Mouse (Mus musculus) left cerebral cortex, adult 11 months (tissue): Measurements from ENCODE around the gene Ehd4.
A peak's percentile ranks its signal among the peaks of the same experiment; 100 is the strongest.

Source experiments
- DNase-seq: peaks from one replicate; pipeline ENCODE4 v3.0.0; 2022; ENCODE audit warnings: low spot score

Gene Ehd4

DNA sequence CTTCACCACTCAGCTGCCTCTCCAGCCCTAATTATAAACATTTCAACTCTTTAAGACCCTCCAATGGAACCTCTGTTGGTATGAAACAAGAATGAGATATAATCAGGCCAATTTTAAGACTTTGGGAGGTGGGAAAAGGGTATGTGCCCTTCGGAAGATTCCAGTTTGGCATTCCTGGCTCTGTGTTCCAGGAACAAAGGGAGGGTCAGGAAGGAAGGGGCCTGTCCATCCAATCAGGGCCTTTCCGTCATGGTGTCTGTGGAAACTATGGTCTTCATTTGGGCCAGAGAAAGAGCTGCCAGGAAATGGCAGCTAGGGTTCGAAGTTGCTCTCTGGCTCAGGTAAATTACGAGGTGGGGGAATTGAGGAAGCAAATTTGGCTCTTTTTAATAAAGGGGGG is 46.3 kb downstream of the Ehd4 start:
- DNase-seq = no peak

DNA sequence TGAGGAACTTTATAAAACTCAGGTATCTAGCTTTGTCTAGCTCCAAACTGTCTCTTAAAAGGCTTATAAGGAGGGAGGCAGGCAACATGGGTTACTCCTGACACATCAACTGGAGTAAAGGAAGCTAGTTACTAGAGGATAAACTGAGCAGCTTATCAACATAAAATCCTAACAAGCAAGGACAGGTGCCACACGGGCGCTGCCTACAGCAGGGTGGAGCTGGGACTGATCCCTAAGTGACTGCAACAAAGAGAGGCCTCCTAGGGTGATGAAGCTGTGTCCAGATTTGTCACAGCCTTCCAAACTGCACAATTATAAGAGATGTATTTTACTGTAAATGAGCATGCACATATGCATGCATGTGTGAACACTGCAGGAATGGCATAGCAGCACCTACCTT is 47.0 kb downstream of the Ehd4 start:
- no peak for DNase-seq

DNA sequence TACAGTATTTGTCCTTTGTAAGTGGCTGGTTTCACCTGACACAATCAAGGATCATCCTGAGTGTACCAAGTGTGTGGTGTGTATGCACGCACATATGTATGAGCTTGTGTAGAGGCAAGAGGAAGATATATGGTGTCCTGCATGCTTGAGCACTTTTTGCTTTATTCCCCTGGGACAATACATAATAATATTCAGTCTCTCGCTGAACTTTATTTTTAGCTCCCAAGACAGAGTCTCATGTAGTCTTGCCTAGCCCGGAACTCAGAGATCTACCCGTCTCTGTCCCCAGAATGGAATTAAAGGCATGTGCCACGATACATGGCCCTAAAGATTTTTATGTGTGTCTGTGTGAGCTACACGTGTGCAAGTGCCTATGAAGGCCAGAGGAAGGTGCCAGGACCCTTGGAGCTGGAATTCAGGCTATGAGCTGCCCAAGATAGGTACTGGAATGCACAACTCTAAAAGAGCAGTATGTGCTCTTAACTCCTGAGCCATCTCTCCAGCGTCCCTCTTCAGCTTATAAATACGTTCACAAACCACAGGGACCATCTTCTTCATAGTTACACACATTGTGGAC is 47.9 kb downstream of the Ehd4 start:
- DNase-seq = no peak

DNA sequence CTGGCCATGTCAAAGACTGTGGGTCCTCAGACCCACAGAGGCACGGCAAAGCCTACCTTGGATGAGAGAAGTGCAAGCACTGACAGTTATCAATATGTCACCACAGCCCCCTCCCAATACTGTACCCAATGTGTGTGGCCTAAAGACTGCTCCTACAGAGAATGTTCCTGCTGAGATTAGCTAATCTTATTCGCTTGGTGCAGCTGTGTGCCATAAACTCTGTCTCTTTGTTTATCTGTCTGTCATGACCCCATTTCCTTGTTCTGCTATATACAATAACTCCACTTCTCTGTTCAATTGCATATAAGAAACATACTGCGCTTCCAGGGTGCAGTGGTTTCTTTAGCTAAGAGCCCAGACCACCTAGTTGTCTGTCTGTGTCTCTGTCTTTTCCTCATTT is 48.5 kb downstream of the Ehd4 start:
- no peak for DNase-seq

DNA sequence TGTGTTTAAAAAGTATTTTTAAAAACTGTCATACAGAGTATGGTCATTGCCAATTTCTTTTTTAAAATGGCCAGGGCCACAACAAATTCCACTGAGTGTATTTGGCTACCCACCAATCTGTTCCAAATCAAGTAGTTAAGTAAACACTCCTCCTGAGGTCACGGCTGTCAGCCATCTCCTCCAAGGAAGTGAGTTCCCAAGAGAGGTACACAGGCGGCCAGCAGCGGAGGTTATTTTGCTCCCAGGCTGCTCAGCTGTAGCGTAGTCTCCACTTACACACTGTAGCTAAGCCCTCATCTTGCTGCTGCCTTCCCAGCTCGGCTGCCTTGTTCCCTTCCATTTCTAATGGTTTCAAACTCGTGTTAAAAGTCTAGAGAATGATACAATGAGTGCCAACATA is 51.5 kb downstream of the Ehd4 start:
- DNase-seq = no peak

DNA sequence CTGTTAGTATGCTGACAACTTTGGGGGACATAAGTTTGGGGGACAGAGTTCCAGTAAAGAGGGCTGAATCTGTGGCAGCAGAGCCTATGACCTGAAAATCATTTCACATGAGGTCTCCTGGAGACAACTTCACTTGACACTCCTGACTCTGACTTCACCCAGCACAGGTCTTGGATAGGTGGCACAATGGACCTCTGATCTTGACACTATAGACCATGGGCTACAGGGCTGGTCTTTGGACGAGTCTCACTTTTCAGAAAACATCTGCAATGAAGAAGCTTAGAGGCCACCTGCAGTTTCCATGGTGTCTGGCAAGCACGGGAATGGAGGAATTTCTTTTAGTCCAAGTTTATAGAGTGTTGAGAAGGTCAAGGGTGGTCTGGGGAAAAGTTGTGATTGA is 52.0 kb downstream of the Ehd4 start:
- DNase-seq = no peak

DNA sequence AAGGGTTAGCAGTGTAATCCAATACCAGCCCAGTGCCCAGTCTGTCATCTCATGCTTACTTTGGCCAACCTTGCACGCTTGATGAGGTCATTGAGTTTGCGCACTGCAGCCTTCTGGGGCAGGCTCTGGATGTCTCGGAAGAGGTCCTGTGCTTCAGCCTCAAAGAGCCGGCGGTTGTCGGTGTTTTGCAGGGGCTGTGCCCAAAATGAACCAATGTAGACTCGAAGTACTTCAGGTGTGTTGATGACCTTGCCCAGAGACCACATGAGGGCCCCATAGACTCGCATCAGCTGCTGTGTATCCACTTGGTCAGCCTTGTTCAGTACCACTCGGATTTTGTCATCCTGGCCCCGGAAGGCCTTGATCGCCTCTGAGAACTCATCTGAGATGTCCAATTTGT is 52.4 kb downstream of the Ehd4 start:
- no peak for DNase-seq

DNA sequence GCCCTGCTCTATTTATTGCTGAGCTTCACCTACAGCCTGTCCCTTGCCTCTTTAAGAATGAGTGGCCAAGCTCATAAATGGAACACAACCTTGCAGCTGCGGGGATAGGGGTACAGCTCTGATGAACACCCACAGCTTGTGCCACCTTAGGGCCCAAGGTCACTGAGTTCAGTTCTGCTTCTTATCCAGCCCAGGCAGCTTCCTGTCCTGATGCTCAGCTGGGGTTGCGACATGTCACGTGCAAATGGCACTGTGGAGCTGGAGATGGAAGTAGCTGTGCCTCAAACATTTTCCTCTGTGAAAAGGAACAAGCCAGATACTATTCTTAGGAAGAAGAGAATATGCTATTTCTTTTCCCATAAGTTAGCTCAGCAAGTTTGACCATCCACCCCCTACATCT is 54.5 kb downstream of the Ehd4 start:
- no peak for DNase-seq

DNA sequence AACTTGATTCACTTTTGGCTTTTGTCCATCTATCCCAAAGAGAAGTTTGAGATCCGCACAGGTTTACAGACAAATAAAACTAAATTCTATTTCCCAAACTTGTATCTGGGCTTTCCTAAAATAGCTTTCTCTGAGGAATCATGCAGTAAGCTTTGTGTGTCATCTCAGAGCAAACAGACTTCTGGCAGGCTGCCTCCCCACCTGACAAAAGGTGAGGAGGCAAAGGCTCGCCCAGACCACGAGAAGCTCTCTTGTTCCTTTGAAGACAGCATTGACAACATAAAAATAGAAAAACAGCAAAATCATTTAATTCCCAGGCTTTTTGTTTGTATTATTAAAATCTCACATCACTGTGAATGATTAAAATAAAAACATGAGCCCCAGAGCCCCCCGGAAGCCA is 55.1 kb downstream of the Ehd4 start:
- DNase-seq = no peak

DNA sequence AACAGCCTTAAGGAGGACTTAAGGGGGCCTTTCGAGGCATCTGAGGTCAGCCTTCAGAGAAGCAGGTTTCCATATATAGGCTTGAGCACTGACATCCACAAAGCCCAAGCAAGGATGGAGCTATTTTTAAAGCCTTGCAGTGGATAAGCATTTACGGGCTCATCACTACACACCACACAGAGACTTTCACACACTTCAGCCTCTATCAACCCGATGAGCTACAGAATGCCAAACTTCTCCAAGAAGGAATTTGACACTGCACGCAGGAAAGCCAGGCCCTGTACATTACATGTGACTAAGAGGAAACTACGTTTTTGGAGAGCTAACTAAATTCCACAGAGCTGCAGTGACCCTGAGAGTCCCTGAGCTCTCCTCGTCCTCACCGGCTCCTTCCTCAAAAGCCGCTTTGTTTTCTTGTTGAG is 55.6 kb downstream of the Ehd4 start:
- no peak for DNase-seq

DNA sequence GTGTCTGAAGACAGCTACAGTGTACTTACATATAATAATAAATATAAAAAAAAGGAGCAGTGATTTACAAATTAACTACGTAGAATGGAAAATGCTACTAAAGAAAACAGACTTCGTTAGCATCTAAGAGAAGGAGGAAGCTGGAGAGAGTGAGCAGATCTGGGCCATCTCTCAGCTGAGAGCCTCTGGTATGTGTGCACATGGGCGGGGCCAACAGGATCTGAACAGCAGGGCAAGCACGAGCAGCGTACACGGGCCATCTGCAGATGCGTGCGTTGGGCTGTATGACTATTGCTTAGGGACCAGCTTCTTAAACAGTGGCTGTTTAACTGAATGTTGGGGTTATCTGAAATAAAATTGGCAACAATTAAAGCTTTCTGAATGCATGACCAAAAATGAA is 56.5 kb downstream of the Ehd4 start:
- DNase-seq = no peak

DNA sequence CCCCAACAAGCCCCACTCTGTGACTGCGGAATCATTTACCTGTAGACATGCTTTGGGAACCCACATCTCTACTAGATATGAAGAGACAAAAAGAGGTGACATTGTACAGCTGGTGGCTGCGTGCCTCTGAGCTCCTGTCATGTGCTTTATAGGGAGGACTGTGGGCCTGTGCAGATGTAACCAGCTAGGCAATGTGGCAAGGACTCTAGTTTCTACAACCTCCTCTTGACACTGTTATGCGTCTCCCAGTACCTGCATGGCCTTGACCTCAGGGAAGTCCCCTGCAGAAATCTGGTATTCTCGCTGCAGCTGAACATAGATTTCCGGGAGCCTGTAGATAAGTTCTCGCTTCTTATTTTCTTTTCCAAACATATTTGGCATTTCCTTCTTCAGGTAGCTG is 57.7 kb downstream of the Ehd4 start:
- DNase-seq = no peak

DNA sequence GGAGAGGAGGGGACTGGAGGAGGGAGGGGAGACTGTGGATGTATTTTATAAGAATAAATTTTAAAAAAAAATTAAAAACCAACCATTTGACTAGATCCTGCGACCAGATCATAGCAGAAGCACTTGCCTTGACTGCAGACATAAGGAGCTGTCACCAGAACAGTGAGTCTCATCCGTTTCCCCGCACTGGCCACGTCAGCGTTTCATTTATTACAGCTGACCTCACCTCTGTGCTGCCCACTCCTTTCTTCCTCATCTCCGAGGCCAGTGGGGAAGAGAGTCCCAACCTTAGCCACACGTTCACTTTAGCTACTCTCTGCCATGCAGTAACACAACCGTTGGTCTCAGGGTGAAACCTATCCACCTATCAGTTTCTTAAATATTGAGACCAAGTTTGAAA is 58.2 kb downstream of the Ehd4 start:
- no peak for DNase-seq

DNA sequence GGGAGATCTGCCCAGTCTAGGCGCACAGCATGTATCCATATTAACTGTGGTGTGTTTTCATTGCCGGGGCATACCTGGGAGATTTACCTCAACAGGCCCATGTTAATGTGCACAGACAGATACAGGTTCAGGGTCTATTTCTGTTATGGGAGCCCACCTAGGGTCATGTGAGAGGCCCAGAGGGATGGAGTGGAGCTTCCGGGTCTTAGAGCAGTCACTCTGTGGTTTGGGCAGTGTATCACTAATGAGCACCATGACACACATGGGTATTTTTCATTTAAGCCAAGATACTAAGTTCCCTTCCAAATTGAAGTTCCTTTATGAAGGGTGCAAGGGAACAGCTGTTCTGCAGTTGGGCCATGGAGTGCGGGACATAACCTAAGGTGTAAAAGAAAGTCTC is 59.2 kb downstream of the Ehd4 start:
- no peak for DNase-seq

DNA sequence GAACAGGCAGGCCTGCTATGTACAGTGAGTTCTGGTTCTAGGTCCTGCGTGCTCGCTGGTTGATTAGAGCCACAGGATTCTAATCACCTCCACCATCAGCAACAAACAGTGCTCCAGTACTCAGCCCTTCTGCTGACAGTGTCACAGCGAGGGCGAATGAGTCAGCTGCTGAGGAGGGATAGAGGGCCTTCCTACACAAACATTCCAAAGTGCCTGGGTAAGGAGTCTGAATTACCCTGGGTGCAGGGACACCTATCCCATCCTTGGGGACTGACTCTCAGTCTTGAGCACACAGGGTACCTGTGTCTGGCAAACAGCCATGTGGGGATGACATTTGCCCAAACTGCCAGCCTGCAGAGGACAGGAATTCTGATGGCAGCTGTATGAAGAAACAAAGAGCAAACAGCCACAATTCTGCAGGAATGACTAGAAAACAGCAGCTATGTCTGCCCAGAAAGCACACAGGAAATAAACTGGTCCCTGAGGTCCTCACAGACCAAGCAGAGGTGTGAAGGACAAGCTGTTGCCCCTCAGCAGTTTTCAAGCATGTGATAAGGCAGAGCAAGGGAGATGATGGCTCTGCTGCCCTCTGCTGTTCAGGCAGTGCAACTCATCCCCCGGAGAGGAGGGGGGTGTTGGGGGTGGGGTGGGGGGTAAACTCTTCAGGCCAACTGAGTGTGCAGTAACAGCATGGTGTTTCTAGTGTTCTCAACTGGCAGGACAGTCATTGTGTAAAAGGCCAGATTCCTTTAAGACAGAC is 60.6 kb downstream of the Ehd4 start:
- no peak for DNase-seq

DNA sequence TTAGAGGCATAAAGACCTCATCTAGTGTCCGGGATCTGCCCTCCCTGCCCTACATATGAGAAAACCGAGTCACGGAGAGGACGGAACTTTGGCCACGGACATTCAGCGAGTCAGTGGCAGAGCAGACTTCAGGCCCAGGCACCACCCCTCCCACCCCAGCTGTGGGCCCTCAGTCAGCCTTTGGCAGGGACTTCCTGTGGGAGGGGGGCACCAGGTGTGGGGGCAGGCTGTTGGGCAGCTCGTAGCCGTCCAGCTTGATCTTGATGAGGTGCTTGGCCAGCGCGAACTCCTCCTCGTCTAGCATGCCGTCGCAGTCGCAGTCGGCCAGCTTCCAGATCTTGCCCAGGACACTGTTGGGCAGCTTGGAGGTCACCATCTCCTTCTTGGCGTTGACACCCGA is 63.4 kb downstream of the Ehd4 start:
- no peak for DNase-seq

DNA sequence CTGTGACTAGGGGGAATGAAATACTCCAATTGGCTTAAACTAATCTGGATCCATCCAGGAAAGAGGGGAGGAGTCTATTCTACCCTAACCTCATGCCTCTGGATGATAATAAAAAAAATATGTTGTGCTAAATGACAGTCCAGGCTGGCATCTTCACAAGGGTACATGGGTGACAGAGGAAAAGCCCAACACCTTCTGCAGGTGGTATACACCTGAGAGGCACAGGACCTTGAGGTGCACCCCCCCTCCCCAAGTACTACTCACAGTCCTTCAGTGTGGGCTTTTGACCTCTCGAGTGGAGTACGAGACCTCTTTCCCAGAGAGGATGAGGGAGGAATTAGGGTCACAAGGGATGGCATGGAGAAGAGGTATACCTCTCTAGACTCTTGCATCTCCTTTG is 66.5 kb downstream of the Ehd4 start:
- DNase-seq = no peak

DNA sequence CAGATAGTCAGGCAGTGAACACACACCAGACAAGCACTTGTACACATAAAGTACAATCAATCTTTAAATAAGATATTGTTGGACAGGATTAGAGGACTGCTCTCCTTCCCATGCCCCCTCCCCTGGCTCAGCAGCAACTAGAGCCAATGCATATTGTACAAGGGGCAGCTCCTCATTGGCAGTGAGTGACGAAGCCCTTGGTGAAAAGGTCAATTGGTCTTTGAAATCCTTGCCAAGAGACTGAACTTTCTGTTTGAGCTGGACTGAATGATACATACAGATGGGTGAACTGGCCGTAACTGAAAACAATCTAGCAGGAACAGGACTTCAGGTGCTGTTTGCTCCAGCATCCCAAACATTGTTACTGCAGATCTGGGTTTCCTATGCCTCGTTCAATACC is 67.0 kb downstream of the Ehd4 start:
- no peak for DNase-seq

DNA sequence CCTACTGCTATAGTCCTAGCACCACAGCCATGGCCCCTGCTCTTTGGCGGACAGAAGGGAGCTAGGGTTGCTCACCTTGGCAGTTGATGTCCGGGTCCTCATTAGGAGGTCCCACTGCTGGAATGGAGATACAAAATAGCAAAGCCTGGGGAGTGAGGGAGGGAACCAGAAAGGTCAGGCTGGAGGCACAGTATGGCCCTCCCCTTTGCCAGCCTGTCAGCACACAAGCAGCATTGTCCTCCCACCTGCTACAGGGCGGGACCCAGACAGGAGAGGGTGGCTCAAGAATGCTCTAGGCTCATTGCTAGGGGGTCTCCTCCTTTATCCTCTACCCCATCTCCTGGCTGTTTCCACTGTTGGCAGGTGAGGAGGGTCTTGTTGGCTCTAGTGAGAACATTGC is 68.4 kb downstream of the Ehd4 start:
- DNase-seq = no peak

DNA sequence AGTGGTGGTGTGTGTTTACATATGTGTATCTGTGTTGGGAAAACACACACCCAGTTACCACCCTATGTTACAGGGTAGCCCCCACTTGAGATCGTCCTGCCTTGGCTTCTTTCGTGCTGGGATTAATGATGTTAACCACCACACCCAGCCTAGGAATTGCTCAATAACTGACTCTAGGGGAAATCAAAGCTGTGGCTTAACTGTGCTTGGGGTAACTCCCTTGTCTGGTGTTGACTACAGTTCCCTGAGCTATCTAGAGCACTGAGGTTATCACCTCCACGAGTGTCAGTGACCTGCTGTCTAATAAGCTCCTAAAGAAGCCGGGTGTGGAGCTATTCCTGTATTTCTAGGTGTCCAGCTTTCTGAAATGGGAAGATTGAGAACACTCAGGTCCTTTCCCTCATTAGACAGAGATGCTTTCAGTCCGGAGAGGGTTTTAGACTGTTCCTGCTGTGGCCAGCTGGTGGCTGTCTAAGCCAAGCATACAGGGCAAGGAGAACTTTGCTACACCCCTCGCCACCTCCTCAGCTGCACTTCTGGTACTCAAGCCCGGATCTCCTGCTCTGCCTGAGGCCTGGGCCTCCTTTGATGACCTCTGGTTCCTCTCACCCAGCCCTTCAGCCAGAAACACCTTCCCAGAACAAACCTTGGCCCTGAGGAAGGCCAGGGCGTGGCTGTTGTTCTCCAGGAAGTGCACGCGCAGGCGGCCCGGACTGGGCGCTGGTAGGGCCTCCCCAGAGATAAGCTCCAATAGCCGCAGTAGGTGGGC is 69.6 kb downstream of the Ehd4 start:
- no peak for DNase-seq

DNA sequence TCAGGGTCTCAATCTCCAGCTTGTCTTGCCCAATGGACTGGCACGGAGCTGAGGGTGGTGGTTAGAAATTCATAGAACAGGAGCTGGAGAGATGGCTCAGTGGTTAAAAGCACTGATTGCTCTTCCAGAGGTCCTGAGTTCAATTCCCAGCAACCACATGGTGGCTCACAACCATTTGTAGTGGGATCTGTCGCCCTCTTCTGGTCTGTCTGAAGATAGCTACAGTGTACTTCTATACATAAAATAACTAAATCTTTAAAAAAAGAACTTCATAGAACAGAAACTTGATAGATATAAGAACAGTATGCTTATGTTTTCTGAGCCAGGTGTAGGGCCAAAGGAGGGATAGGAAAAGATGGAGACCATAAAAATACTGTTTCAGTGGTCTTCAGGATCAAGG is 72.0 kb downstream of the Ehd4 start:
- DNase-seq = no peak

DNA sequence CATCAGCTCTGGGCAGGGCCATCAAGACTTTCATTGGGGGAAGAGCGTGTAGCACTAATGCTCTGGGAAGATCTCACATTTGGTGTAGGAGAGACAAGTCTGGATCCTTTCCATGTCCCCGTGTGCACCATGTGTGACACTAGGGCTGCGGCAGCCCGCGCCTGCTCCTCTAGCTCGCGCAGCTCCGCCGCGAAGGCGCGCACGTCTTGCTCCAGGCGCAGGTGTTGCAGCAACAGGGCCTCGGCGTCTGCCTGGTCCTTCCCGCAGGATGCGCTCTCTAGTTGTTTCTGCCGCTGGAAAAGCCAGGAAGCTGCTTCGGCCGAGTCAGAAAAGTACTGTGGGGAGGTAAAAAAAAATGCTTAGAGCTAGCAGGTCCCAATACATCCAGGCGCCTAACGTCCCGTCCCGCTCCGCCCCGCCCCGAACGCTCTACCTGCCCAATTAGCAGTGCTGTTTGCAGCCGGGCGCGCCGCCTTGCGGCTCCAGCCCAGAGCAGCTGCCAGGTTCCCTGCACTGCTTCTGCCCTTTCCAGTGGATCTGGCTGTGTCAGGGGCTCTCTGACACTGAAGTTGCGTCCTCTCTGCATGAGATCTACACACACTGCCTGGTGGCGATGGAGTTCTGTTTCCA is 78.2 kb downstream of the Ehd4 start:
- DNase-seq = peak; percentile 35

DNA sequence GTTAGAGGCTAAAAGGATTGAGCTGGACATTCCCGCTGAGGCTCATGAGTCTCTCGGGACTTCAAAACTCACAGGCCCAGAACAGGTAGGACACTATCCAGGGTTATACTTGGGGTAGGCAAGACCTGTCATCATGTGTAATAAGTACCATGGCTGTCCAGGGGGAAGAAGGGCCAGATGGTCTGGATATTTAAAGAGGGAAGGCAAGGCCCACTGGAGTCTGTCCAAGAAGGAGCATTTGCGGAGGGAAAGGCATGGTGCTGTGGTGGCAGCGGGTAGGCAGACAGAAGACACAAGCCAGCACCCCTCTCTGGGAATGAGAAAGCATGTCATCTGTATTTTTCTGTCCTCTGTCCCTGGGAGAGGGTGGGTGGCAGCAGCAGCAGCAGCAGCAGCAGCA is 80.3 kb downstream of the Ehd4 start:
- no peak for DNase-seq
